Mouse (Mus musculus): ENCODE data around the gene 3110082I17Rik.

DNA sequence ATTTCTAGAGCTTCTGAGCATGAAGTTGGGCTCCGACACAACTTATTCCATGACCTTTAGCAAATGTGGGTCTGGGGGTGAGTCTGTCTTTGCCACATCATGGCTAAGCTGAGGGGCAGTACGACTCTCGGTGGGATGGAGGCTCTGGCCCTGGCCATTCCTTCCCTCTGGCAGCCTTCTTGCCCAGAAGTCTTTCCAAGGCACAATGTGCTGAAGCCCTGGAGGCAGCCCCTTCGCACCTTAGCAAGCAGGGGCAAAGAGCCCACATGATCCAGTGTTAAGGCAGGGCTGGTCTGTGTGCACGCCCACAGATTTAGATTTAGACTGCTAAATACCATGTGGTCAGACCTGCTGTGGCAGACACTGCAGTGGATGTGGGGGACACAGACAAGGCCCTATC is 61.5 kb downstream of the 3110082I17Rik start:
- TF ChIP-seq POLR2A (IDR thresholded peaks at IDR 0.05; ENCODE audit: low read depth, low read length) (no peak), CTCF (IDR thresholded peaks at IDR 0.05; ENCODE audit: extremely low read depth, insufficient read length, insufficient replicate concordance, low read depth, low read length) (no peak)
